ENCODE assay signal across 8 mouse cellular contexts in the genomic region with DNA sequence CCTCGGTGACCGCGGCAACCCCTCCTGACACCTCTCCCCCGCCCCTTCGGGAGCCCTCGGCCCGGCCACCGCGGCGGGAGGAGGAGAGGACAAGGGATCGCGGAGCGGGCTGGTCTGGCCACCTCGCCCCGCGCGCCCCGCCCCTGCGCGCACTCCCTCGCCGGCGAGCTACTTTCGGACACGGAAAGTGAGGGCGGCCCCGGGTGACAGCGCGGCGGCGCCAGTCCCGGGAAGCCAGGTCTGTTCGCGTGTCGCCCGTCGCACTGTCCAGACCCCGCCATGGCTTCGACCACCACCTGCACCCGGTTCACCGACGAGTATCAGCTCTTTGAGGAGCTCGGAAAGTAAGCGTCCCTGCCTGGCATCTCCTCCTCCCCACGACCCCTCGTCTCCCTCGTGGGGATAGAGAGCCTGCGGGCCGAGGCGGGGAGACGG. TPM values are rescaled to one million over a fixed set of nuclear protein-coding genes. Genes with fewer than 3 reads are reported as not detected.
DNase-seq lines count a peak whose midpoint lies in the region; ATAC-seq and TF ChIP-seq lines count a peak whose summit lies in the region.

No protein-coding gene starts in this region.

- H3K27me3 ChIP-seq in G1E (ENCODE audit: insufficient read depth, low read length) = no peaks in the 10 kb centered on the region
- no peaks in the 10 kb centered on the region for H3K27me3 ChIP-seq in hindbrain, embryonic 15.5 days

- H3K36me3 ChIP-seq in G1E (replicated peaks) = no peaks in the 10 kb centered on the region
- H3K36me3 ChIP-seq in hindbrain, embryonic 15.5 days = 0 out of 2 replicates have a peak, but pooled peaks cover 4% of the 10 kb centered on the region

- H3K4me2 ChIP-seq in hindbrain, embryonic 15.5 days = peak overlapping the region; percentile 92

- peak overlapping the region; percentile 98 for H3K27ac ChIP-seq in hindbrain, embryonic 15.5 days (replicated peaks)

- WGBS in hindbrain, embryonic 15.5 days = under 1% methylated on average over 47 of the region's 51 CpGs

- H3K4me3 ChIP-seq in G1E (ENCODE audit: low read depth, low read length) = peak overlapping the region; percentile 4; the same call in 1 of the 2 replicates
- peak overlapping the region; percentile 73 for H3K4me3 ChIP-seq in hindbrain, embryonic 15.5 days

- intact Hi-C loops in left cerebral cortex, postnatal 4 days (cut with DNase I) = loop anchor here (5.0 to 10.0 kb wide), 2 partner anchors 178 to 305 kb away; no protein-coding TSS in a partner anchor

- peak overlapping the region; percentile 85 for H3K9ac ChIP-seq in hindbrain, embryonic 15.5 days

- ATAC-seq in G1E (ENCODE audit: extremely low read depth, insufficient number of reproducible peaks, low FRiP score, poor library complexity, severe bottlenecking) = no peak
- ATAC-seq in hindbrain, embryonic 15.5 days (ENCODE audit: low FRiP score, low read depth) = peak; percentile 68
- peak; percentile 14 for ATAC-seq in megakaryocyte-erythroid progenitor cell, adult 5-6 weeks (replicated peaks; ENCODE audit: low FRiP score, low TSS enrichment, poor library complexity, severe bottlenecking)

- no peak for DNase-seq in G1E (ENCODE audit: low spot score)
- peak; percentile 86 to 90 for DNase-seq in cerebellum, postnatal 14 days
- peak; percentile 70 to 76 for DNase-seq in gastrocnemius, adult 8-10 months (ENCODE audit: low spot score in 2 of 2)
- peak; percentile 76 for DNase-seq in left cerebral cortex, postnatal 4 days
- DNase-seq in right cerebral cortex, postnatal 36 days (ENCODE audit: low spot score in 2 of 2) = peak; percentile 36 to 47
- DNase-seq in urinary bladder, postnatal 36 days (ENCODE audit: low spot score in 2 of 2) = peak; percentile 84

- no peaks in the 10 kb centered on the region for H3K4me1 ChIP-seq in G1E (ENCODE audit: insufficient read depth, low read depth, low read length)
- H3K4me1 ChIP-seq in hindbrain, embryonic 15.5 days (replicated peaks) = peaks cover 22% of the 10 kb centered on the region; the same call in 1 of the 2 replicates

- TF ChIP-seq CTCF in G1E (IDR thresholded peaks at IDR 0.05; ENCODE audit: low read depth, low read length) = no peak

- peaks cover 31% of the 10 kb centered on the region for H3K9me3 ChIP-seq in G1E (replicated peaks)
- H3K9me3 ChIP-seq in hindbrain, embryonic 15.5 days = no peaks in the 10 kb centered on the region

RNA-seq across cellular contexts. Expression of a gene that starts 1.1 kb away (rescaled TPM):
- total RNA-seq in G1E (2014; fragmentation: Nextera tagmentation) (not detected in 2 replicates), G1E (2017) (0.12 and 0.55 TPM in 2 replicates)
- 0.02 TPM in 1 of 2 replicates, not detected in the other for polyA plus RNA-seq in G1E (2012)
- total RNA-seq in gastrocnemius, adult 8-10 months (2022) = 10 to 100 TPM; 49.9 to 62.3 (median 62.0) TPM
- 82.1 and 85.4 TPM in 2 replicates for polyA plus RNA-seq in hindbrain, embryonic 15.5 days (2015; fragmentation: Nextera tagmentation; extraction: Ambion mirVana)
- total RNA-seq in left cerebral cortex, postnatal 4 days (2021) = 10 to 100 TPM; 74.5 to 96.9 TPM
- total RNA-seq in megakaryocyte-erythroid progenitor cell, adult 5-6 weeks (2014; fragmentation: Nextera tagmentation) = 4.1 and 4.7 TPM in 2 replicates
- 3.1 and 3.2 TPM in 2 replicates for total RNA-seq in megakaryocyte-erythroid progenitor cell, adult 5-6 weeks (2017)

Comparison
In these comparisons a context has a peak if more than half of its experiments do, and no peak if none do; other contexts are left out.
1. RNA of a gene that starts 1.1 kb away (total RNA-seq): 74.5 to 96.9 TPM in left cerebral cortex, postnatal 4 days and 49.9 to 62.3 TPM in gastrocnemius, adult 8-10 months; 3.1 to 4.7 TPM in megakaryocyte-erythroid progenitor cell, adult 5-6 weeks and 0.12 to 0.55 TPM in G1E; every median in the first group is over 4 times any median in the second.